Mouse (Mus musculus) thymus, postnatal 14 days (tissue): ENCODE data around the gene Lpar5.
"Not testable (repeated sequence)": the region's sequence is repeated elsewhere in the genome, so short reads cannot be mapped to it uniquely, and the experiment has no call there.

Experiments
- DNase-seq: peaks from one replicate; pipeline ENCODE4 v3.0.0; 2021

Gene Lpar5

DNA sequence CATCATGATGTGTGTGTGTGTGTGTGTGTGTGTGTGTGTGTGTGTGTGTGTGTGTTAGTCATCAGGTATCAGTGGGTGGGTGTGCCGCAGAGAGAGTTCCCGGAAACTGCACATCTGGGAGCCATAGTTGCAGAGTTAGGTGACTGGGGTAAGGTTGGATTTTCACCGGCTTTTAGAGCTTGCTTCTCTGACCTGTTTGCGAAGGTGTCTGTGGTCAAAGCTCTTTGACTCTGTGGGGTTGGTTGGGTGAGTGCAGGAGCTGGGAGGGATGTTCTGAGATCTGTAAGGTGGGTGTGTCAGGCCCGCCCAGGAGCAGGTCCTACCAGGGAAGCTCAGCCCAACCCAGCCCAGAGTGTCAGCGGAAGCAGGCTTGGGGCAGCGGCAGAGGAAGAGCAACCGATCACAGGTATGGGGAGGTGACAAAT is at the start of gene Lpar5:
Gene Lpar5, plus strand, starts transcription at position 350 of the 425 bp plus-strand sequence.
- DNase-seq: no peak

DNA sequence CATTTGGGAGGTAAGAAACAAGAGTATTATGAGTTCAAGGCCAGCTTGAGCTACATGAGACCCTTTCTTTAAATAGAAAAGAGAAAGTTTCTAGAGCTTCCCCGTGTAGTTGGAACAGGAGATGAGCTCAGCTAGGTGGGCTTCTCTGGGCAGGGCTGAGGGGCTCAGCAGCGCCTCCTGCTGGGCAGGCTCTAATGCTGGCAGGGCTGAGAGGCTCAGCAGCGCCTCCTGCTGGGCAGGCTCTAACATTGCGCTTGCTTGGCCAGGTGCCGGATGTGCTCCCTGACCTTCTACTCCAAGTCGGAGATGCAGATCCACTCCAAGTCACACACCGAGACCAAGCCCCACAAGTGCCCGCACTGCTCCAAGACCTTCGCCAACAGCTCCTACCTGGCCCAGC is 37.2 kb upstream of the Lpar5 start:
- DNase-seq: peak; percentile 75

DNA sequence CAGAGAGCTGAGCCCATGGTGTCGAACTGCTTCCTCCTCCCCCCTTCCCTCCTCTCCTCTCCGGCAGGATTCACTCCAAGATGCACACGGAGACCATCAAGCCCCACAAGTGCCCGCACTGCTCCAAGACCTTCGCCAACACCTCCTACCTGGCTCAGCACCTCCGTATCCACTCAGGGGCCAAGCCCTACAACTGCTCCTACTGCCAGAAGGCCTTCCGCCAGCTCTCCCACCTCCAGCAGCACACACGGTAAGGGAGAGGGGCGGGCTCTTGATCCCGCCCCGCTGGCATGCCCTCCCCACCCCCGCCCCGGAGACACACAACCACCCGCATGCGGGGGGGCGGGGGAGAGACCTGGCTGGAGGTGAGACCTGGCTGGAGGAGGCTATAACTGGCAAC is 36.1 kb upstream of the Lpar5 start:
- DNase-seq: no peak

DNA sequence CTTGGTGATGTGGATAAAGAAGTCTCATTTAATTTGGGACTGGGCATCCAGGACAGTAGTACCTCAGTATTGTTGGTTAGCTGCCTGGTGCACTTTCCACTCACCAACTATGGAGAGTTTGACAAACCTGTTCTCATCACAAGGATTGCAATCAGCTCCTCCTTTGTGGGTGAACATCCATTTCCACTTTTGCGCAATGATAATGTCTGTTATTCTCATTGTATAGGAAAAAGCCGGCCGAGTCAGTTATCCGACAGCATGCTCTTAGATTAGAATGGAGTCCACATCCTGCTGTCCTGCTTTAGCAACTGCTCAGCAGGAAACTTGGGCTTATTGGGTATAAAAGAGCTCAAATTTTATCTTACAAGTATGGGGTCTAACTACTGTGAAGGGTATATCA is 29.1 kb upstream of the Lpar5 start:
- no peak for DNase-seq

DNA sequence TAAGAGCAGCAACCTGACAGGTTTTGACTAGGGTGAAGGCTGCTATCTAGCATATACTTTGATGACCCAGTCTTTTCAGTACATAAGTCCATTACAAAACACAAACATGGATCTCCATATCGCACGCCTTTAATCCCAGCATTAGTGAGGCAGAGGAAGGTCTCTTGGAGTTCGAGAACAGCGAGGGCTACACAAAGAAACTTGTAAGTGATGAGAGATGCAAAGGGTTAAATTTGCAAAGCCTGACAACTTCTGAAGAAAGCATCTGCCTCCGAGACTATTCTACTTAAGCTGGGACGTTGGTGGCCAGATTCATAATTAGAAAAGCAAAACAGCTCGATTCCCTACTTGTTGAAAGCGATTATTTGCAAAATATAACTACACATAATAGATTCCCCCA is 28.6 kb upstream of the Lpar5 start:
- no peak for DNase-seq

DNA sequence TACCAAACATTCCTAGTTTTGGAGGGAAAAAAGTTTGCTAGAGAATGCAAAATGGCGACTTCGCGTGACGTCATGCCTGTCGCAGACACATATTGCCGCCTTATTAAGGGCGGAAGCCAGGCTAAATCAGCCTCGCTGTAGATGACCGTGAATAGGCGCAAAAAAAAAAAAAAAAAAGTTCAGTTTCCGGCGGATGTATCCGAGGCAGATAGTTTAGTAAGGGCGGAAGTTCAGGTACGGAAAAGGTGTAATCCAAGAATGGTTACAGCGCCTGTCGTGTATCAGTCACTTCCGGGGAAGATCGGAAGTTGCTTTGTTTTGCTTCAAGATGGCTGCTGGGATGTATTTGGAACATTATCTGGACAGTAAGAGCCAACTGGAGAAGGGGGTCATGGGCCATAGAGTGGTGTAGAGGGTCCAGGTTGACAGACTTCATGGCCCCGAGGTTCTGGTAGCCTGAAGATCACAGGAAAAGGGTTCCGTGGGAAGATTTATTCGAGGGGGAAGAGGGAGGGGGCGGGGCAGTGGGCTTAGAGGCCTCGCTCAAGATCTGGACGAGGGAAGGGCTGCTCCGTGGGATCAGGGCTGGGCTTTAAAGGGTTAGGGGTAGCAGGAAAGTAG is 28.1 kb upstream of the Lpar5 start, which contains the start of gene Ing4:
Gene Ing4, plus strand, starts transcription at position 228 of the 621 bp plus-strand sequence.
- peak; percentile 91 for DNase-seq

DNA sequence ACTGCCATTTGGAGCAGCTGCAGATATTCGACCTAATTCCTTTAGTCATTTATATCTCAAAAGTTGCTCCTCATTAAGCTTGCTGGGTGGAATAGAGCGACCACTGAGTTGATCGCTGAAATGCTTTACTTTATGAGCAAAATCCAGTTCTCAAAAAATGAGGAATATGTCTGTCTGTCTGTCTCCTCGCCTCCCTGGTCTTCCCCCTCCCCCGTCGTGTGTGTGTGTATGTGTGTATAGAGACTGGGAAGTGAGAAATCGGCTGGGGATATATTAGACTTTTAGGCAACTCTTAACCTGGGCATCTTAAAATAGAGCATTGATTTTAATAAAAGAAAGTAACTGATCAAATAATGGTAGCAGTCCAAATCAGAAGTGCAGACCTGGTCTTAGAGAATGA is 27.5 kb upstream of the Lpar5 start:
- DNase-seq: no peak

DNA sequence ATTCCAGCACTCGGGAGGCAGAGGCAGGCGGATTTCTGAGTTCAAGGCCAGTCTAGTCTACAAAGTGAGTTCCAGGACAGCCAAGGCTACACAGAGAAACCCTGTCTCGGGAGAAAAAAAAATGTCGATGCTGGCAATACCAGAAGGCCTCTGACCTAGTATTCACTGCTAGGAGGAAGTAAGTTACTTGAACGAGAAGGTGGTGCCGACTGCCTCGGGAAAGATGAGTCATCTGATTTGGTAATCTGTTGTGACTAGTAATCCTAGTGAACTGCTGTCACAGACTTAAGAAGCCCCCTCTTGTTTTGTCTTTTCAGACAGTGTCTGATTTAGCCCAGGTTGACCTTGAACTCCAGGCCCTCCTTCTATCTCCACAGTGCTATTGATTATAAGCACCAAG is 26.7 kb upstream of the Lpar5 start:
- no peak for DNase-seq

DNA sequence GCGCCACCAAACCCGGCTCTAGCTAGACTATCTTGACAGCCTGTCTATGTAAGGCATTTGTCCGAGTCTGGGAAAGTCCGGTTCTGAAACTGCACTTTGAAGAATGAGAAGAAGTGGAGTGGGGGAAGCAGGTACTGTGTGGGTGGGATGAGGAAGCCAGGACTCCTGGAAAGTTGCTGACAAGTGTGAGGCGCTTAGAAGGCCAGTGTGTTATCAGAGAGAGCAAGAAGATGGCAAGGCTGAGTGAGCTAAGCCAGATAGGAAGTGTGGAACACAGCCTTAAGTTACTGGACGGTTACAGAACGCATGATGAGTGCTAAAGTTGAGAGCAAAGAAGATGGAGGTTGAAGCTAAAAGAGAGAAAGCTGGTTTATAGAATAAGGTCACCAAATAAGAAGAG is 25.6 kb upstream of the Lpar5 start:
- DNase-seq: no peak

DNA sequence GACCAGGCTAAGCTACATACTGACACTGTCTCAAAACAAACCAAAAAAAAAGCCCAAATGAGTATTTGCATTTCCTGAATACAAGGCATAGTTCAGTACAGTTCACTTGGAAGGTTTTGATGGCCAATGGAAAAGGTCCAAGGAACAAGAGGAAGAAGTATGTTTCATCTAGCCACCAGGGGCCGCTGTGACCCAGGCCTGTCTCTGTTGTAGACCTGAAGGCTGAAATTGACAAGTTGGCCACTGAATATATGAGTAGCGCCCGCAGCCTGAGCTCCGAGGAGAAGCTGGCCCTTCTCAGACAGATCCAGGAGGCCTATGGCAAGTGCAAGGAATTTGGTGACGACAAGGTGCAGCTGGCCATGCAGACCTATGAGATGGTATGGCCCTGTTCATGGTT is 21.0 kb upstream of the Lpar5 start:
- DNase-seq: peak; percentile 76

DNA sequence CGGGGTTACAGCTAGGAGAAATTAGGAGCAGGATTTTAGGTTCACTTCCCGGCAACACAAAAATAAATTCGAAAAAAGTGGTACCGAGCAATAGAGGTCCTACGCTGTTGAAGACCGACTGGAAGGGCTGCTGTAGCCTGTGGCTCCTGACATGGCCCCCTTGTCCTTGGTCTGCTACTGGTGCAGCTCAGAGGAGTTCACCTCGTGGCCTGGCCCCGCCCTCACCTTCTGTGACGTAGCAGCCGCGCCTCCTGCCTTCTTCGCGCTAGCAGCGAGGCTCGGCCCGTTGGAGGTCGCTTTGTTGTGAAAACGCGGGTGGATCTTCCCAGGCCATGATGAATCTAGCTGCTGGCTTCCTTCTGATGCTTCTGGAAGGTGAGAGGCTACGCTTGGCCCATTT is 18.0 kb upstream of the Lpar5 start, which contains the start of gene Acrbp:
Gene Acrbp, plus strand, starts transcription at position 12 of the 400 bp plus-strand sequence.
- DNase-seq: peak; percentile 22

DNA sequence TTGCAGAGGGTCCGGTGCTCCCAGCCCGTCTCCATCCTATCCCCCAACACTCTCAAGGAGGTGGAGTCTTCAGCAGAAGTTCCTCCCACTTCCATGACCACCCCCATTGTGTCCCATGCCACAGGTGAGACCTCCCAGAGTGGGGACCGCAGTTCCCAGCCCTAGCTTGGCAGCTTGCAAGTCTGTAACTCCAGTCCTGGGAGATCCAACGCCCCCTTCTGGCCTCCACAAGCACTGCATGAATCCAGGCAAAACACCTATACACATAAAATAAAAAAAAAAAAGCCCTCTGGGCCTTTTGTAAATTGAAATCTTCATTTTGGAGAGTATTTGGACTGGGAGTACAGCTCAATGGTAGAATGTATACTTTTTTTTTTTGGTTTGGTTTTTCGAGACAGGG is 16.5 kb upstream of the Lpar5 start:
- peak; percentile 39 for DNase-seq

DNA sequence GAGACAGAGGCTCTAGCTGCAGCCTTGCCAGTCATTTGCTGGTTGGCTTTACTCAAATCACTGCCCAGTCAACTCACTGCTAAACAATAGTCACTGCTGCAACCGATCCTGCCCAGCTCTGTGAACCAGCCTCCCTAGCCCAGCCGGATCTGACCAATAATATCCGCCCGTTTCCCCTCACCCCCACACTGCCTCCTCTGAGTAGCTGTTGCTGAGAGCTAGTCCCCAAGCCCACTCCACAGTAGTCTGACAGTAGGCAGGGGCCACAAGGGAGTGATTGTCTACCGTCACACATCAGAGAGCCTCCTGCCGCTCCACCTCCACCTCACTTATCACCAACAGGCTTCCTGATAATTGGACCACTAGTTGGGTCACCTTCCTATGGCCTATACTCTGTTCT is 6.2 kb upstream of the Lpar5 start:
- DNase-seq: no peak

DNA sequence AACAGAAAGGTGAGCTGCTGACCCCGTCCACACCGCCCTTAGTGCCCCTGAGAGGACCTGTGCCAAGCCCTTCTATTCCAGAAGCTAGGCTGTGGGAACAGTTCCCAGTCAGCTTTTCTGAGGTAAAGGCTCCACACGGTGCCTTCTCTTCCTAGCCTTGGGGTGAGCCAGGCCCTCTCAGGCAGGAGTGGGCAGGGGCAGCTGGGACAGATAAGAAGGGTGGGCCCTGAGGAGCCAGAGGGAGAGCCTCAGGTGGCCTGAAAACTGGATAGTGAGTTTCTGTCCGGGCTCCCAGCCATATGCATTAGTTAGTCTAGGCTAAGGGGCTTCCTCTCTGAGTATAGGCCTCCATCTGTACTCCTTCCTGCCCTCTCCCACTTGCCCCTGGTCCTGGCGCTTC is 5.2 kb upstream of the Lpar5 start:
- no peak for DNase-seq

DNA sequence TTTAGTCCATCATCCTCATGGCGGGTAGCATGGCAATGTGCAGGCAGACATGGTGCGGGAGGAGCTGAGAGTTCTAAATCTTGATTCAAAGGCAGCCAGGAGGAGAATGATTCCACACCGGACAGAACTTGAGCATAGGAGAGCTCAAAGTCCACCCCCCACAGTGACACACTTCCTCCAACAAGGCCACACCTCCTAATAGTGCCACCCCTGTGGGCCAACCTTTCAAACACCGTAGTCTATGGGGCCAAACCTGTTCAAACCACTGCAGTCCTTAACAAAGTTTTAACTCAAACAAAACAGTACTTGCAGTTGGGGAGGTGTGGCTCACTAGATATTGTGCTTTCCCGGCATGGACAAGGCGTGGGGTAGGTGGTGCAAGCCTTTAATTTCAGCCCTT is 3.8 kb upstream of the Lpar5 start:
- no peak for DNase-seq

DNA sequence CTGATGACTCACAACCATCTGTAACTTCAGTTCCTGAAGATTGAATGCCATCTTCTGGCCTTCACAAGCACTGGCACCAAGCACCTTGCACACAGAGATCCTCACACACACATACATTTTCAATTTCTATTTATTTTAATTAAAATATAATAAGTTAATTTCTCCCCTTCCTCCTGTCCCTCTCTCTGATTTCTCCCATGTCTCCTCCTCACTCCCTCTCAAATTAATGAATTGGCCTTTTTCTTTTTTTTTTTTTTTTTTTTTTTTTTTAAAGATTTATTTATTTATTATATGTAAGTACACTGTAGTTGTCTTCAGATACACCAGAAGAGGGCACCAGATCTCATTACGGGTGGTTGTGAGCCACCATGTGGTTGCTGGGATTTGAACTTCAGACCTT is 2.5 kb upstream of the Lpar5 start:
- DNase-seq: not testable (repeated sequence)

DNA sequence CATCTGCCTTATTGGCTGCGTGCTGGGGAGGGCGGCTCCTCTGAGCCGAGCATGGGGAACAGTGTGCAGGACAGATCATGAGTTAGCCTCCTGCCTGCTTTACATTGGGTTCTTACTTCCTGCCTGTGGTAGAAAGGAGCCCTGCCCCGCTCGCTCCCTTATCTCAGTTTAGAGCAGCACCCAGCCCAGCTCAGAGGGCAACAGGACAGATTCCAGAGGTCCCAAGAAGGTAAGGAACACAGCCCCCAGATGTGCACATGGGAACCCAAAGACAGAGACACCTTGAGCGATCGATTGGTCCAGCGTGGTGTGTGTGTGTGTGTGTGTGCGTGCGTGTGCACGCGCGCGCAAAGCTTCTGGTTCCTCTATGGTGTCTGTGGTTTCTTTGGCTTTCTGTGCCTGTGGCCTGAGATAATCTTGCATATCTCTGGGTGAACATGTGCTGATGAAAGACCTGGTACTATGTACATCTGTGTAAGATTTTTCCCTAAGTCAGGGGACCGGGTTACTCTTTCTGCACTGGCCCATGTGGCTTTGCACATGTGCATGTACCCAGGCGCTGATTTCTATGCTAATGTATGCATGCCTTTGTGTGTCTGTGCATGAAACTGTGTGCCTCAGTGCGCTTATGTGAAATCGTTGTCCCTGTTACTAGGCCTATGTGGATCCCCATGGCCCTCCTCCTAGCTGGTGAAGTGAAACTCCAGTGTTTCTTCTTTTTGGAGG is 3.6 kb downstream of the Lpar5 start:
- peak; percentile 76 for DNase-seq

DNA sequence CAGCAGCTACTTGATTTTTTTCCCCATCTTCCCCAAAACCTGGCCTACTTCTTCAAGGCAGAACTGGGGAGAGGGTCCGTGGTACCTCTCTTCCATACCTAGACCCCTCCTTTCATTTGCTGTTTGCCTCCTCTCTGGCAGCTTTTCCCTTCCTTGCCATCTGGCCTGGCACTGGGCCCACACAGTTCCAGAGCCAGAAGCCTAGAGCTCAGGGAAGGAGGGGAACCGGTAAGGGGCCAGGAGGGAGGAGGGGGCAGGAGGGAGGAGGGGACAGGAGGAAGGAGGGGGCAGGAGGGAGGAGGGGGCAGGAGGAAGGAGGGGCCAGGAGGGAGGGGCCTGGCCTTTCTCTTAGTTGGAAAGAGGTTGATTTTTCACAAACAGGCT is 4.2 kb downstream of the Lpar5 start:
- peak; percentile 78 for DNase-seq

DNA sequence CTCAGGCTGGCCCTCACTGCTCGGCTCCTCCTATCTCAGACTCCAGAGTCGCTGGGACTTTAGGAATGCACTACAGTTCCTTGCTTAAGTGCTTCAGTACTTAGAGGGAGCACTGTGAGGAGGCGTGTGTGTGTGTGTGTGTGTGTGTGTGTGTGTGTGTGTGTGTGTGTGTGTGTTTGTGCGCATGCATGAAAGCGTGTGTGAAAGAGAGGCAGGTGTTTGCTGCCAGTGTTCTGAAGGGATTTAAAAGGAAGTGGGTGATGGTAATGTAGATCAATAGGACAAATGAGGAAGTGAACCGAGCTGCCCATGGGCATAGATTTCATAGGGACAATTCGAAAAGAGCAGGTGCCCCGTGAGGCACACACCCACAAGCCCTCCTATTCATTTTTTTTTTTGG is 6.1 kb downstream of the Lpar5 start:
- peak; percentile 58 for DNase-seq

DNA sequence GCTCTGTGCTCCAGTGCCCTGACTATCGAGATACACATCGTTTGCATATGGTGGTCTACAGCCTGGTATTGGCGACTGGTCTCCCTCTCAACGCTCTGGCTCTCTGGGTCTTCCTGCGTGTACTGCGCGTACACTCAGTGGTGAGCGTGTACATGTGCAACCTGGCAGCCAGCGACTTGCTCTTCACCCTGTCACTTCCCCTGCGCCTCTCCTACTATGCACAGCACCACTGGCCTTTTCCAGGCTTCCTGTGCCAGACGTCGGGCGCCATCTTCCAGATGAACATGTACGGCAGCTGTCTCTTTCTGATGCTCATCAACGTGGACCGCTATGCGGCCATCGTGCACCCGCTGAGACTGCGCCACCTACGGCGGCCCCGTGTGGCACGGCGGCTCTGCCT is 13.7 kb downstream of the Lpar5 start:
- DNase-seq: no peak

DNA sequence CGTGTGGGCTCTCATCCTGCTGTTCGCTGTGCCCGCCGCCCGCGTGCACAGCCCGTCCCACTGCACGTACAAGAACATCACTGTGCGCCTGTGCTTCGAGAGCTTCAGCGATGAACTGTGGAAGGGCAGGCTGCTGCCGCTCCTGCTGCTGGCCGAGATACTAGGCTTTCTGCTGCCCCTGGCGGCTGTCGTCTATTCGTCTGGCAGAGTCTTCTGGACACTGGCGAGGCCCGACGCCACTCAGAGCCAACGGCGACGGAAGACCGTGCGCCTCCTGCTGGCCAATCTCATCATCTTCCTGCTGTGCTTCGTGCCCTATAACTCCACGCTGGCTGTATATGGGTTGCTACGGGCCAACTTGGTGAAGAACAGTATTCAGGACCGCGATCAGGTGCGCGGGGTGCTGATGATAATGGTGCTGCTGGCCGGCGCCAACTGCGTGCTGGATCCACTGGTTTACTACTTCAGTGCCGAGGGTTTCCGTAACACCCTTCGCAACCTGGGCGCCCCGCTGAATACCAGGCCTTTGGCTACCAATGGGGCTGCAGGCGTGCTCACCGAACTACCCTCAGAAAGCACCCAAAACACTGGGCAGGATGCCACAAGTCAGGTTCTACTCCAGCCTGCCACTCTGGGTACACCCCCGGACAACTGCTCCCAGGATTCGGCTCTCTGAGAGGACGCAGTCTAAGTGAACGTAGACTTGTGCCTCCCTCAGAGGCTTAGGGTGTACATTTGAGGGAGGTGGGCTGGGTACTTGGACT is 14.3 kb downstream of the Lpar5 start:
- DNase-seq: no peak

DNA sequence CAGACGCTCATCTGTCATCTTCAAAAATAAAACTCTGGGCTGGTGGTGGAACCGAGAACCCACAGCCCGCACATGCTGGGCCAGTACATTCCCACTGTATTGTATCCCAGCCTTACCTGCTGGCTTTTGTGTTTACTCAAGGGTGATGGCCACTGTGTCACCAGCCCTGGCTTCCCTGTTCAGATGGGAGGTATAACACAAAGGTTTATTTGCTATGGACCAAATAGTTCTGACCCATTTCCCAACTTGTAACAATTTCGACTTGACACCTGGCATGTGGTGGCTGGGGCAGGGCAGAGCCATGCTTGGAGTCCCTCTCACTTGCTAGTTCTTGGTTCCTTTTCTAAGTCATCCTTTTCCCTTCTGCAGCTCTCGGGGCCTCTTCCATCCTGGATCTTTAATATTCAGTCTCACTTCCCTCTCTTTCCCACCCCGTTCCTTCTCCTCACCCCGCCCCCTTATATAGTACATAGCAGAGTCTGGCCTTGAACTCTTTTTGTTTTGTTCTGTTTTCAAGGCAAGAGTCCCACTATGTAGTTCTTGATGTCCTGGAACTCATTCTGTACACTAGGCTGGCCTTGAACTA is 15.2 kb downstream of the Lpar5 start:
- no peak for DNase-seq

DNA sequence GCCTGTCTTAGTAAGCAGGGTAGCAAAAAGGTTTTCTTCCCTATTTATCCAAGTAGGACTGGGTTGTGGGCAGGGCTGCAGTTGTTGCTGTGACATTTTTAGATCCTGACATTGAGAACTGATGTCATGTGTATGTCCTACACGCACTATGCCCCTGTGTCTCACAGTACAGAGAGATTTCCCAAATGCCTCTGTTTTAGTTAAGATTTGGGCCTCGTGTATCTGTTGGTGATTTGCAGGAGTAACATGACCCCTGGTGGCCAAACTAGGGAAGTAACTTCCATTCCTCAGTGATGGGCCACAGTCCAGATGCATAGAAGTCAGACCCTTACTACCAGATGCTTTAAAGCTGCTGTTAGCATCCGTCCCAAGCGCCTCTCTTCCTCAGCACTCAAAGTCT is 16.7 kb downstream of the Lpar5 start:
- DNase-seq: peak; percentile 75

DNA sequence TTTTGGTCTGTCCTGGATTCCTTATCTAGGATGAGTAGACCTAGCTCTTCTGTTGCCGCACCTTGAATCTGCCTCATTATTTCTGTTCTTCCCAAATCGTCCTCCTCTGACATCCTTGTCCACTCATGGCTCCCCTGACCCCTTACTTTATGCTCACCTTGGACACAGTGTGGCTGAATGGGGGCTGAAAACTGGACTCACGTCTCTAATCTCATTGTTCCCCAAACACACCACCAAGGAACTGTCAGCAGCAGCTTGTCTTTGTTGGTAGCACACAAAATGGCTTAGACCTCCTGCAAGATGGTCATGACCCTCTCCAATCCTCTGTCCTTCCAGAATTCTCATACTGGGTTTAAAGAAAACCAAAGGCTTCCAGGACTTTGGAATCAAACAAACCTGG is 20.2 kb downstream of the Lpar5 start:
- no peak for DNase-seq
